Mouse (Mus musculus) gastrocnemius, postnatal 14 days (tissue): ENCODE data around the gene Acsl1. TPM values are rescaled to one million over a fixed set of nuclear protein-coding genes. Genes with fewer than 3 reads are reported as not detected.
"Not testable (repeated sequence)": the region's sequence is repeated elsewhere in the genome, so short reads cannot be mapped to it uniquely, and the experiment has no call there.

Experiments used
- DNase-seq: peaks from one replicate; pipeline ENCODE4 v3.0.0; 2021; ENCODE audit warnings: mixed read lengths
- intact Hi-C: fragments of 180-260 bp; cut with DNase I; formaldehyde crosslinking; loops from one replicate; pipeline ENCODE4 v1.15.1; 2025; ENCODE audit warnings: low total_unique reads
- total RNA-seq, 2 experiments: library from RNA; stranded (reverse); gene quantifications; 2 replicates each; pipeline ENCODE4 v1.2.3; 2021

Acsl1 gene
- total RNA-seq, 2 experiments from 2014 or later = 239 to 291 TPM

DNA sequence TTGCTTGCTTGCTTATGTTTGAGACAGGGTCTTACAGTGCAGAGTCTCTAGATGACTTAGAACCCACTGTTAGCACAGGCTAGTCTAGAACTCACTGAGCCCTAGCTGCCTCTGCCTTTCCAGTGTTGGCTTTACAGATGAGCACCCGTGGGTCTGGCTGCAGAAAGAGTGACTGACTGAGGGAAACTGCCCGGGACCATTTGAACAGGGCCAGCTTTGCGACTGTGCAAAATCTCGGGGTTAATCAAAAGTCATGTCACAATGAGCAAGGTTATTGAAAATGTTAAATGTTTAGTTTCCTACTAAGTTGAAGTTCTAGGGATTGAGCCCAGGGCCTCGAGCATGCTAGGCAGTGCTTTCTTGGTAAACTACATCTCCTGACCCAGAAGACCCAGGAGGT lies 75.0 kb downstream of the Acsl1 start:
- intact Hi-C loops = loop anchor here (2.0 to 10.0 kb wide), 3 partner anchors 71 to 361 kb away; partner anchors contain the start of gene Acsl1
- DNase-seq = no peak

DNA sequence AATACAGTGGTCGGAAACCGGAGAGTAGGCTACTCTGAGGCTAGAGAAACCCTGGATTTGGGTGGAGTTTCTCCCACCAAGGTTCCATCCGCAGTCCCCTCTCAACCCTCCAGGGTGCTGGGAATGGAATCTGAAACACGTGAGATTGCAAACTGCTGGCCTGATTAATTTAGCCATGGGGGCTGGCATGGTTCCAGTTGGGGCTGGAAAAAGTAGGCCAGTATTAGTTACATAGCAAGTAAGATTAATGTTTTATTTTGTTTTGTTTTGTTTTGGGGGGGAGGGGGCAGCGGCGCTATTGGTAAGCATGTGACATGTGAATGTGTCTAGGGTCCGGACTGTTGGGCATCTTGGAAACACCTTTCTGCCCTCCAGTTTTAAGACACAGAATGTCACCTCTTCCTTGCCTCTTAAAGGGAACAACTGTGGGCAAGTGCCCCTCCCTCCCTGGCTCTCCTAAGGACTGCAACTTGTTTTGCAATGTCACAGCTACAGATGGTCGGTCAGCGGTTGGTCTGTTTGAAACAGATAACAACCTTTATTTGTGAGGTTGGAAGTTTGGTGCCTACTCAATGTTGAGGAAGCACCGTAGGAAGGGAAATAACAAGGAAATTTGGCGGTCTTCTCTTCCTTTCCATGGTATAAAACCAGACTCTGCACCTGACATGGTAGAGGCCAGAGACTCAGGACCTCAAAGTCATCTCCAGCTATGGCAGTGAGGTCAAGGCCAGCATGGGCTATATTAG lies 75.8 kb downstream of the Acsl1 start:
- DNase-seq = peak; percentile 29
- intact Hi-C loops = loop anchor here (2.0 to 10.0 kb wide), 3 partner anchors 72 to 362 kb away; partner anchors contain the start of gene Acsl1

DNA sequence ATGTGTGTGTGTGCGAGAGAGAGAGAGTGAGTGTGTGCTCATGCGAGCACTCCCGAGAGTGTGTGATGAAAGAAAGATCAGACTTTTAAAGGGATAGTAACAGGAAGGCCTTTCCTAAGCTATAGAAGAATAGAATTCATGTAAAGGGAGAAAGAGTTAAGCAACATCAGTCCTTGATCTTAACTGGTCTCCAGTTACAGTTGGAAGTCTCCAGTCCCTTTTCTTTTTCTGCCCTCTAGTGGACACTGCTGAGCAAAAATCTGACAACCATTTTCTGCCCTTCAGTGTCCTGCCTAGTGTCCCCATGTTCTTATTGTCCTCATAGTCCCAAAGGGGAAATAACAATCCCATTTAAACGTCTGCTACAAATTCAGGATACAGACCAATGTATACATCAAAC lies 76.4 kb downstream of the Acsl1 start:
- DNase-seq = no peak
- intact Hi-C loops = loop anchor here (2.0 to 10.0 kb wide), 3 partner anchors 72 to 362 kb away; partner anchors contain the start of gene Acsl1

DNA sequence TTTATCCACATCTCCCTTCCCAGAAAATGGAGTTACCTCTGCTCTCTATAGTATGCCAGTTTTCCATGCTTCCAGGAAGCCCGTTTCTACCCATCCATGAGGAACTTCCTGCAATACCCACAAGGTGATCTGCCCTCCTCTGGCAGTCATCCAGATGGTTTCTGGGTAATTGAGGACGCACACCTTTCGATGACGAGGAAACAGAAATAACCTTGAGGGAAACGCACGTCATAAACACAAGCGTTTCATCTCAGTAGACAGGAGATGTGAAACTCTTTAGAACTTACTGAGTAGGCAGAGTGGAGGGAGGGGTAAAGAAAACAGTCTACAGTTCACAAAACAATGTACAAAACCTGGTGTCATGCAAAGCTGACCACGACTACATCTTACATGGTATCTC lies 79.2 kb downstream of the Acsl1 start:
- intact Hi-C loops = no loop called here
- DNase-seq = no peak

DNA sequence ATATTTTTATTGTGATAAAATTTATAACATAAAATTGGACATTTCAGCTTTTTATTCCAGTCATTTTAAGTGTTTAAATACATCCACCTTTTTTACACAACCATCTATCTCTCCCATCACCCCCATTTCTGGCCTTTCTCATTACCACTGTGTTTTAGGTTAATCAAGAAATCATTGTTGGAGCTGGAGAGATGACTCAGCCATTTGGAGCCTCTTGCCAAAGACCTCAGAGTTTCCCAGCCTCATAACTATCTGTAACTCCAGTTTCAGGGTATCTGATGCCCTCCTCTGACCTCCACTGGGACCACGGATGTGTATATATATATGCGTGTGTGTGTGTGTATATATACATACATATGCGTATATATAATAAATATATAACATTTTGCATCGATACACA lies 80.2 kb downstream of the Acsl1 start:
- DNase-seq = no peak
- intact Hi-C loops = no loop called here

DNA sequence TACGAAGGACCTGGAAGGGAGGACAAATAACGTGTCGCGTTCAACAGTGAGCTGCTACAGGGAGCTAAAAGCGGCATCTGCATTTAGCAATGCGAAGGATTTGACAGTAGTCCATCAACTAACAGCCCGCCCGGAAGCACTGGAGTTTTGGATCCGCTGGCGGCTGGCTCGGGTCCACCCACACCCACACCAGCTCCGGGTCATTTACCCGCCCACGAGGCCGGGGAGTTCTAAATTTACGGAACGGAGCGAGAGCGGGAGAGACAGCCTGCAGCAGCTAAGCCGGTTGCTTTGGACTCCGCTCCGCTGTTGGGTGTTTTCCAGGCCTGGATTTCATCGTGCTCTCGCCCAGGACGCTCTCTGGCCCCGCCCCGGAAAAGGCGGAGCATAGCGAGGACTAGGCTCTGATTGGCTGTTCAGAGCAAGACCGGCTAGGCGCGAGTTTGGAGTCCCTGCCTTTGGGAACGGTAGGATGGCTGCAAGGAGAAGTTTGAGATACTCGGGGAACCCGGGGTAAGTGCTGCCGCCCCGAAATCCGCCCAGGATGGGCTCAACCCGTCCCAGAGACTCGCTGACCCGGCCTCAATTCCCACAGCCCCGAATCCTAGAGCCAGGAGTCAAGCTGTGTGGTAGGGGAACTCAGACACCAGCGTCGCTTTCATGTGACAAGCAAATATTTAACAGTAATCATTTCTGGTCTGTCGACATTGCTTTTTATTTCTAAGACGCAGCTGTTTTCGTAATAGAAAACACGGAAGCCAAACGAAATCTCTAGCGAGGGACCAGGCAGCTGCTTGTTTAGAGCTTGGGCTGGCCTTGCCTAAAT lies 81.0 kb downstream of the Acsl1 start, which contains the start of gene Cenpu:
Gene Cenpu, plus strand, starts transcription at position 414 of the 826 bp plus-strand sequence.
- DNase-seq = peak; percentile 100
- intact Hi-C loops = no loop called here

DNA sequence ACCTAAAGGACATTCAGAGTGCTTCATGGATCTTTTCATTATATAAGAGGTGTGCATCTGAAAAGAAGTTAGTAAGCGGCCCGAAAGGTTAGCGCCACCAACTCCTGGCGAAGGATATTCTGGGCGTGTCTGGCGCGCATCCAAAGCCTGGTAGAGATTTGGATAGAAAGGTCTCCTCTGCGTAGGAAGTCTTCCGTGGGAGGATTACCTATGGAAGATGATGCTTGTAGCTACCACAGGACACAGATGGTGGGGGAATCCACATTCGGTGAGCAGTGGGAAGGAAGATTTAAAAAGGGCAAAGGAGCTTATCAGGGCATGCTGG lies 81.6 kb downstream of the Acsl1 start:
- no peak for DNase-seq
- intact Hi-C loops = no loop called here

DNA sequence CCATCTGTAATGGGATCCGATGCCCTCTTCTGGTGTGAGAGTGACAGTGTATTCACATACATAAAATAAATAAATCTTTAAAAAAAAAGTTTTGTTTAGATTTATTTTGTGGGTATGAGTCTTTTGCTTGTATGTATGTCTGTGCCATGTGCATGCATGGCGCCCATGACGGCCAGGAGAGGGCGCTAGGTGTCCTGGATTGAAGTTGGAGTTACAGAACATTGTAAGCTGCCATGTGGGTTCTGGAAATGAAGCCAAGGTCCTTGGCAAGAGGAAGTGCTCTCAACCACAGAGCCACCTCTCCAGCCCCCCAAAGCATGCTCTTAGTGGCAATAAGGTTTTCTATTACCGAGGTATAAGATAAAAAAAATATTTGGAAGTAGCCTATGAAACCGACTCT lies 88.6 kb downstream of the Acsl1 start:
- DNase-seq = peak; percentile 29
- intact Hi-C loops = no loop called here

DNA sequence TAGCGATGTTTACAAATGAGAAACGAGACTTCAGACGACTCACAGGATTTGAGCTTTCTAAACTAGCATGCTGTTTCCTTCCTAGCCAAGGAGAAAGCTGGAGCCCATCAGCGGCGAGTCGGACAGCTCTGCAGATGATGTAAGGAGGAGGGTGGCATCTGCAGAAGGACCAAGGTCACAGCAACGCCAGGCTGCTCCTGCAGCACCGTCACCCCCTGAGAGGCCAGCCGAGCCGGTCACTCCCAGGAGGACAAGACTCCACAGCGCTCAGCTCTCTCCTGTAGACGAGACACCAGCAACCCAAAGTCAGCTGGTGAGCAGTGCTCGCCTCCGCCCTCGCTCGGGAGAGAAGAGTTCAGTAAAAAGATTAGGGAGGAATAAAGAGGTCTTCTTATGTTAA lies 91.5 kb downstream of the Acsl1 start:
- no peak for DNase-seq
- intact Hi-C loops = loop anchor here (10.0 kb wide), 1 partner anchor 382 kb away; no protein-coding TSS in a partner anchor

DNA sequence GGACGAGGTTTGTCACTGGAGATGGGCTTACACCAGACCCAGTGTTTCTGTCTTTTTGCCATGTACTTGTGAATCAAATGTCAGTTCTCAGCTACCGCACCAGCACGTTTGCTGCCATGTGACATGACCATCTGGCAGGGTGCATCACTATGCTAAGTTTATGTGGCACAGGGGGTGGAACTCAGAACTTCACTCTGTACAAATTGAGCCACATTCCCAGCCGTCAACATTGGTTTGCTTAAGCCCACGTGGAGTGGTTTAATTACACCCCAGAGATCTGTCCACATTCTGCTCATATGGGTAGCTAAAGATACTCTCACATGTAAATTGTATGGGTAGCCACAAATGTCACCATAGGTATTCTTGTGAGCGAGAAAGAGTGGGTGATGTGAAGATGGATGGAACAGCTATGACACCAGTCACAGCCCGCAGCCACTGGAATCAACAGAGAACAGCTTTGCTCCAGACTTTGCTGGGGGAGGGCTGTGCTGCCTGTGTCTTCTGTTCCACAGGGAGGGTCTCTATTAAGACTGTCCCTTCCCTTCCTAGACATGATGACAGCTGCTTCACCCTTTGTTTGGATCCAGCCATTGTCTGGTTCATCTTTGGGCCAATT lies 96.2 kb downstream of the Acsl1 start:
- no peak for DNase-seq

DNA sequence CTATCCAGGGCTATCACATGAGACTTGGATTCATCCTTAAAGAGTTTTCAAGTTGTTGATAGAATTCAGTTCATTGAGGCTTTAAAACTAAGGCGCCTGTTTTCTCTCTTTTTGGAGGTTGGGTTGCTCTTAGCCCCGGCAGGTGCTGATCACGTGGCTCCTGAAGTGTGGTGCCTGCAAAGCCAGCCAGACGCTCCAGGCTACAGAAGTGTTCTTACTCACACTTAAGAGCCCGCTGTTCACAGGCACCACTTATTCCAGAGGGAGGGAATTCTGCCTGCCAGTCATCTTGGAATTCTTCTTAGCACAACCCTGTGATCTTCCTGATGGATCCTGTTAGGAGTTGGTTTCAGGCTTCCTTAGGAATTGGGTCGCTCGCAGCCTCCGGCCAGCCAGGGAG lies 97.1 kb downstream of the Acsl1 start:
- intact Hi-C loops = loop anchor here (10.0 kb wide), 1 partner anchor 377 kb away; no protein-coding TSS in a partner anchor
- DNase-seq = no peak

More for the DNA sequence above, 96.2 kb downstream of the Acsl1 start:
- intact Hi-C loops = loop anchor here (10.0 kb wide), 1 partner anchor 378 kb away; no protein-coding TSS in a partner anchor

DNA sequence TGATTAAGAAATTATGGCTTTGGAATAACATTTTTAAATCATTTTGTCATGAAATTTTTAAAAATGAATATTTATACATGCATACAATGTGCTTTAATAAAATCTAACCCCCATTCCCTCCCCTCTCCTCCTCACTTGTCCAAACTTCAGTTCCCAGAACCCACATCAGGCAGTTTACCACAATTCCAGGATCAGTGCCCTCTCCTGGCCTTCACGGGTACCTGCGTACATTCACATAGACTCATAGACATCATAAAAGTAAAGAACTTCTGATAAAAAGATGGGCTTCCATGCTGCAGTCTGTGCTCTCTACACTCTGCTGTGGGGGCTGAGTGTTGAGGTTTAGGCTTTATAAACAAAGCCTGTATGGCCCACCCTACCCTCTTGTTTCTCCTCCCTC lies 98.1 kb downstream of the Acsl1 start:
- intact Hi-C loops = loop anchor here (10.0 kb wide), 1 partner anchor 376 kb away; no protein-coding TSS in a partner anchor
- no peak for DNase-seq

DNA sequence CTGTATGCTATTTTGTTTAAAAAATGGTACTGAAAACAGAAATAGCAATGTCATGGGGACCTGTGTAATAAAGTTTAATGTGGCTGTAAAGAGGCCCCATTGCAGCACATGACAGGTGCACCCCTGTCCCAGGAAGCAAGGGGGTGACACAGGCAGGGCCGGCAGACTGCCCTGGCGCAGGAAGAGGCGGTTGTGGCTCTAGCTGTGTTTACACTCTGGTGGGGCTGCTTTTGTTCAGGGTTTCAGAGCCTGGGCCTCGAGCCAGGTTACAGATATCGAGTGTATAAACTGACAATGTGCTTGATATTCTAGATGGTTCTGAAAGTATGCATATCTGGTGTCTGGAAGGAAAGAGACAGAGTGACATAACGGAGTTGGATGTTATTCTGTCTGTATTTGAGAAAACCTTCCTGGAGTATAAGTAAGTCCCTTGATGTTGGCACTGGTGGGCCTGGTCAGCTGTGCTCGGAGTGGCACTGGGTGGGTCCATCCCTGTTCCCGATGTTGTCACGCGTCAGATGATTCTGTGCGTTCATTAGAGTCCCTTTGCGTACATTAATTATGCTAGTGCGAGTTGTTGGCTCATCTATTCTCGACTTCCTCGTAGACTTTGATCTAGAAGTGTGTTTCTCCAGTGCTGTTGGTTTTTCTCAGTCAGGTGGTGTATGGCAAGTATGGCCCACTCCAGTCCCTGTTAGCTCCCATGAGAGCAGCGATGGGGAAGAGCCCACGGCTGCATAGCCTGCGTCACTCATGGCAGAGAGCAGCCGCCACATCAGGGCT lies 99.0 kb downstream of the Acsl1 start:
- no peak for DNase-seq
- intact Hi-C loops = loop anchor here (10.0 kb wide), 1 partner anchor 375 kb away; no protein-coding TSS in a partner anchor

DNA sequence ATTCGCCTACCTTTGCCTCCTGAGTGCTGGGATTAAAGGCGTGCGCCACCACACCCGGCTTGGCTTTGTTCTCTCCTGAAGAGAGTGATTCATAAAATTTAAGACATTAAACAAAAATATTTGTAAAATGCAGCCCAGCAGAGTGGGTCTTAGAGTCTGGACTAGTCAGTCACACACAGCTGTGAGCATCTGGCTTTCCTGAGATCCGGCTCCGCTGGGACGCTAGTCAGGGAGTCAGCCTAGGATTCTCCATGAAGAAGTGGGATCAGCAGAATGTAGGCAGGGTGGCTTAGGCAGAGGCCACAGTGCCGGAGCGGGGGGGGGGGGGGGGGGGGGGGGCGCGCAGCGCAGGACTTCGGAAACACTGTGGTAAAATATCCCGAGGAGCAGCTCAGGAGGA lies 99.8 kb downstream of the Acsl1 start:
- DNase-seq = no peak
- intact Hi-C loops = no loop called here

DNA sequence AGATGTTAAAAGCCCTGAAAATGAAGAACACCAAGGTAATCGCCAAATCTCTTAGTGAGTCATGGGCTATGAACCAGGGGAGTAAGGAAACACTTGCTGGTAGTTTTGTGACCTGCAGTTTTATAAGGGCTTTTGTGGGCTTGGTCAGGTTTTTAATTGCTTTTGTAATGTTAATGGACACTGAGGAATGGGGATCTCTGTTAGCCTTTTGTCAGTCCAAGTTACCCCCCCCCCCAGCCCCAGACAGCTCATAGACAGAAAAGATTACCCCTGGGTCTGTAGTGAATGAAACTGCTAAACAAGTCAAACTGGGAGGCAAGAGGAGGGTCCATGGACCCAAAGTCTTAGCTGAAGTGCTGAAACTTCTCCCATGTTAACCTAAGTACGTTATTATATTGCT lies 102.6 kb downstream of the Acsl1 start:
- DNase-seq = no peak
- intact Hi-C loops = no loop called here

DNA sequence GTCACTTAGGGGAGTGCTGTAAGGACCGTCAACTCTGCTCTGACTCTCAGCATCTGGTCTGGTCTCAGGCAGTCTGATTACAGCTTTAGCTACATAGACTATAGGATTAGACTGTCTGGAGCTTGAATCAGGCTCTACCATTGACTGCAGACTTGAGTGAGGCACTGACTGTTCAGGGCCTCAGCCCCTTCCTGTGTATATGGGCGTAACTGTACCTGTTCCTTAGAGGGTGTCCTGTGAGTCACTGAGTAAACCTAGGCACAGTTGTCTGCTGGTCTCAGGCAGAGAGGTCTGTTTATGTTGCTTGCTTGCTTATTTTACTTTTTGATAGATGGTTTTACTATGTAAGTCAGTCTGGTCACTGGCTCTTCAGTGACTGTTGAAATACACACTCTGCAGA lies 103.1 kb downstream of the Acsl1 start:
- no peak for DNase-seq
- intact Hi-C loops = no loop called here

DNA sequence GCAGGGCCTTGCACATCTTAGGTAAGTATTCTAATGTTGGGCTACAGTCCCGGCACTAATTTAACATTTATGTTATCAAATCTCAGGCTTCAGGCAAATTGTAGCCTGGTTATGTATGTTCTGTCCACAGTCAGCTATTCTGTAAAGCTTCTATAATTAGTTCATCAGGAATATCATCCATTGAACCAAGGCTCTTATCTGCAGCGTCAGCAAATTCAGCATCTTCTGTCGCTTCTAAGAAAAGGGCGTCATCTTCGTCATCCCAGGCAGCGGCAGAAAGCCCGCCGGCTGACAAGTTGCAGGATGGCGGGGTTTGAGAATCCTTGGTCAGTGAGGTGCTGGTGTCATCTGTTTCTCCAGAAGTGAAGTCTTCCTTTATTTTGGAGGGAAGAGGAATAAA lies 108.0 kb downstream of the Acsl1 start:
- intact Hi-C loops = no loop called here
- no peak for DNase-seq

DNA sequence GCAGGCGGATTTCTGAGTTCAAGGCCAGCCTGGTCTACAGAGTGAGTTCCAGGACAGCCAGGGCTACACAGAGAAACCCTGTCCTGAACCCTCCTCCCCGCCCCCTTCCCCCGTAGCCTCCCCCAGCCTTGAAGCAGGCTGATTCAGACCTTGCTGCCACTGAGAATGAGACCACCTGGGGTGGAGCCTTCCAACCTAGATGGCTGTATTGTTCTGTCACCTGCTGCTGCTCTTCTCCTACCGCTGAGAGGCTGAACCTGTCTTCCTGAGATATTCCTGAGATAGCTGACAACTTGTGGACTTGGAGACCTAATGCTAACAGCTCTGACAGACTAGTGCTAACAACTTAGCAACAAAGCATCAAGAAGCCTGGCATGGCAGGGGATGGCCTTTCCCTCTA lies 113.5 kb downstream of the Acsl1 start:
- DNase-seq, intact Hi-C loops: not testable (repeated sequence)

DNA sequence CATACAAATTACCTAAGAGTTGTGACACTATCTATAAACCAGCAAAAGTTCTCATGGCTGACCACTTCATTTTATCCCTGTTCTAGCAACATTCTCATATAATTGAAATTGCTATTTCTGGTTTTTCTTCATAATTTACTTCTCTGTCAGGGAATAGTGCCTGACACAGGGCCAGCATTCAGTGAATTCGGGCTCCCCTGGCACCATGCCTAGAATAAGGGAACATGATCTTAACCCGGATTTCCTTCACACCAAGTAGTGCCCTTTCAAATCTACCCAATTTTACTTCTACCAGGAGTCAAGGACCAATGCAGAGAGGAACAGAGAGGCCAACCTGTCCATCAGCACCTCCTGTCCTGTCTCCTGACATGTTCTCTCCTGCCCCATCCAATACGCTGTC lies 114.7 kb downstream of the Acsl1 start:
- no peak for DNase-seq
- intact Hi-C loops = no loop called here
